Mouse (Mus musculus) monocyte, adult 5-6 weeks (primary cell): ENCODE measurements around the gene Cep97. TPM values are rescaled to one million over a fixed set of nuclear protein-coding genes. Genes with fewer than 3 reads are reported as not detected.
"Not testable (repeated sequence)": the region's sequence is repeated elsewhere in the genome, so short reads cannot be mapped to it uniquely, and the experiment has no call there.

ENCODE experiments used
- ATAC-seq: fragments of 153-309, 156-312 bp; replicated peaks from 2 replicates; pipeline ENCODE4 v1.8.0; 2017; ENCODE audit warnings: mild to moderate bottlenecking; ENCODE audit not compliant: low TSS enrichment, insufficient number of reproducible peaks, severe bottlenecking, poor library complexity, low FRiP score
- total RNA-seq: library from RNA; stranded (forward); fragments of 200-1000, 200-491, 200-594 nt; gene quantifications from 3 replicates; pipeline ENCODE4 v1.2.3, GENCODE M21; 2017

The Cep97 gene
- total RNA-seq, 1 experiment from 2014 or later, result 6.4 TPM

GRCm38 (mm10) chr16:55894893-55895650, 39.6 kb downstream of the Cep97 start, which contains the start of gene Nxpe3:
TSS of gene Nxpe3 (minus strand) at chr16:55895285.
- peak; percentile 90 for ATAC-seq

GRCm38 (mm10) chr16:55894536-55894892, 40.1 kb downstream of the Cep97 start:
- 0 out of 2 replicates have a peak, but pooled peaks have one; percentile 0 for ATAC-seq

GRCm38 (mm10) chr16:55893410-55894107, 41.1 kb downstream of the Cep97 start:
- ATAC-seq, result no peak

- no peak for ATAC-seq
Observed at GRCm38 (mm10) chr16:55892484-55892883, 42.2 kb downstream of the Cep97 start.

- no peak for ATAC-seq
Observed at GRCm38 (mm10) chr16:55891346-55891745, 43.3 kb downstream of the Cep97 start.

GRCm38 (mm10) chr16:55890346-55891136, 44.1 kb downstream of the Cep97 start:
- ATAC-seq, result no peak

GRCm38 (mm10) chr16:55889451-55889850, 45.2 kb downstream of the Cep97 start:
- no peak for ATAC-seq

GRCm38 (mm10) chr16:55888584-55888960, 46.1 kb downstream of the Cep97 start:
- no peak for ATAC-seq

GRCm38 (mm10) chr16:55887814-55888583, 46.7 kb downstream of the Cep97 start:
- peak; percentile 48 for ATAC-seq

GRCm38 (mm10) chr16:55884246-55884645, 50.4 kb downstream of the Cep97 start:
- ATAC-seq, result no peak

- ATAC-seq, result no peak
Observed at GRCm38 (mm10) chr16:55876025-55876424, 58.6 kb downstream of the Cep97 start.

GRCm38 (mm10) chr16:55863832-55864231, 70.8 kb downstream of the Cep97 start:
- ATAC-seq, result no peak

- peak; percentile 88 for ATAC-seq
Observed at GRCm38 (mm10) chr16:55863149-55863815, 71.4 kb downstream of the Cep97 start.

- ATAC-seq, result no peak
Observed at GRCm38 (mm10) chr16:55861104-55861503, 73.6 kb downstream of the Cep97 start.

- not testable (repeated sequence) for ATAC-seq
Observed at GRCm38 (mm10) chr16:55859421-55859820, 75.2 kb downstream of the Cep97 start.

GRCm38 (mm10) chr16:55858465-55858864, 76.2 kb downstream of the Cep97 start:
- peak; percentile 74 for ATAC-seq

GRCm38 (mm10) chr16:55852943-55853727, 81.5 kb downstream of the Cep97 start:
- ATAC-seq, result peak; percentile 78
